Mouse (Mus musculus) testis, postnatal 10 days (tissue): ENCODE measurements around the gene D630003M21Rik.

Source experiments
- DNase-seq: peaks from one replicate; pipeline ENCODE4 v3.0.0; 2021; ENCODE audit warnings: low spot score

The D630003M21Rik gene

DNA sequence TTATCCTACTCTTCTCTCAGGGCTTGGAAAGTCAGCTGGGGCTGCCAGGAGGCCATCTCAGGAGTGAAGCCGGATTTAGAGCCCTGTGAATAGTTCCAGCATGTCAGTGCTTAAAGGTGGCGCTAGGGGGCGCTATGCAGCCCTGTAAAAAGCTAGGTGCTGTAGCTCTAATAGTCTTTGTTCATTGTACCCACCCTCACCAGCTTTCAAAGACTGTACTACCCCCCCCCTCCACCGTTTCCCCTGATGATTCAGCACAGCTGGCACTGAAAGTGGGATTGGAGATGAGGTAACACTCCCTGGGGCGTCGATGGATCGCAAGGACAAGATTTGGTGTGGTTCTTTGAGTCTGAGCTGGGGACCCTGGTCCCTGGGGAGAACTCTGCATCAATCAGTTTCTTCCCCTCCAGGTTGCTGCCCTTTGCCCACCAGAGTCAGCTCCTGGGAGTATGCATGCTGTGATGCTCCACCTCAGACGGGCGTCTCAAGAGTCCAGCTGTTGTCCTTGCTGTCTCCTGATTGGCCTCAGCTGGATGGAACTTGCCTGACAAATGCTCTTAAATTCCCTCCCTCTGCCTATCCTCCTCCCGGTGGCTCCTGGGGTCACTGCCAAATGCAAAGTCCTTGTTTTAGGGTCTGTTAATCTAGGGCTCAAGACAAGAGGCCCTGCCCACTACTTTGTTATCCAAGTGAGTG, 33.9 kb downstream of the D630003M21Rik start:
- peak; percentile 76 for DNase-seq

DNA sequence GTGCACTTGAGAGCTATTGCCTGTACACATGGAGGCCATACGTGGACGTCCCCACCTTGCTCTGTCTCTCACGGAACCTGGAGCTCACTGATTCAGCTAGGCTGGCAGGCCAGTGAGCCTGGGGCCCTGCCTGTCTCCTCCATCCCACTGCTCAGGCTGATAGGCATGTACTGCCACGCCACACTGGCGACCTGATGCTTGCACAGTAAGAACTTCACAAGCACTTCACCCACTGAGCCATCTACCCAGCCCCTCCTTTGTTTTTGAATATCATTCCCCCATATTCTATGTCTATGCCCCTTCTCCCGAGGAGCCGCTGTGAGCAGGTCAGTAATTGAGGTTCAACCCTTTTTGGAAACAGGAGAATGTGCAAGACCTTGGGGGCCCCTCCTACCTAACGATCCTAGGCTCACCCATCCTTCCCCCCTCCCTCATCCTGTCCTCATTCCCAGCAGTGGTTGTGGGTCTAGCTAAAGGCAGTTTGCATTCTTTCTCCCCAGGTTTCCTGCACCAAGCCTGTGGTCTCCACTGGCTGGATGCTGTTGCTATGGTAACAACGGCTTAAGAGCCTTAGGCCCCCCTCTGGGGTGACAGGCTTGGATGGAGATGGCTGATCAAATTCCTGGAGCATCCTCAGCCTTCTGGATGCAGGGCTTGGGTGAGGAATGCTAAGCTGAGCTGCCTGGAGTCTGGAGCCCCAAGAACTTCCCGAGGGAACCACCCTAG, 35.2 kb downstream of the D630003M21Rik start:
- no peak for DNase-seq

DNA sequence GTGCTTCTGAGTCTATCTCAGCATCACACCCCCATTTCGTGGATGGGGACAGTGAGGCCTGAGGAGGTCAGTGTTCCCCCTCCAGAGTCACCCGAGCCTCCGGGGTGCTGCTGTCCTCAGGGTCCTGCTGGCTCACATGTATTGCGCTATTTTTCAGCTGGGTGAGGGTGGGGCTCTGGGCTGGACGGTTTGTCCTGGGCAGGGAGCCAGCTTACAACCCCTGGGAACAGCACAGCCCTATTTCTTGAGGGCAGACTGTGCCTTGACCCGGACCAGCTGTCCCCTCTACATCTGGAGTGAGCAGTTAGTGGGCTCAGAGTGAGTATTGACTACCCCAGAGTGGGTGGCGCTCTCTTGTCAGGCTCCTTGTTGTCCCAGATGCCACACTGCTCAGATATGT, 37.9 kb downstream of the D630003M21Rik start:
- peak; percentile 89 for DNase-seq

DNA sequence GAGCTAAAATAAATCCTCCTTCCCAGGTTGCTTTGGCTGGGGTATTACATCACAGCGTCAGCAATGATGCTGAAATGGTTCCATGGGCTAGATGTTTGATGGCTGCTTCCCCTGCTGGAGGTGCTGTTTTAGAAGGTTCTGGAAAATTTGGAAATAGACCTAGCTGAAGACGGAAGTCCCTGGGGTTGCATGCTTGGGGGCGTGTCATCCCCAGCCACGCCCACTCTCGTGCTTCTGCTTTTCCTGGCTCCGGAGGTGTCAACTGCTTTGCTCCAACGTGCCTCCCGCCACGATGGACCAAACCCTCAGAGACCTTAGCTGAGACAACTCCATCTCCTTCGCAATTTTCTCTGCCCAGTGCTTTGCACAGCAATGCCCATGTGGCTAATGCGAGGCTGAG, 39.6 kb downstream of the D630003M21Rik start:
- DNase-seq: no peak

DNA sequence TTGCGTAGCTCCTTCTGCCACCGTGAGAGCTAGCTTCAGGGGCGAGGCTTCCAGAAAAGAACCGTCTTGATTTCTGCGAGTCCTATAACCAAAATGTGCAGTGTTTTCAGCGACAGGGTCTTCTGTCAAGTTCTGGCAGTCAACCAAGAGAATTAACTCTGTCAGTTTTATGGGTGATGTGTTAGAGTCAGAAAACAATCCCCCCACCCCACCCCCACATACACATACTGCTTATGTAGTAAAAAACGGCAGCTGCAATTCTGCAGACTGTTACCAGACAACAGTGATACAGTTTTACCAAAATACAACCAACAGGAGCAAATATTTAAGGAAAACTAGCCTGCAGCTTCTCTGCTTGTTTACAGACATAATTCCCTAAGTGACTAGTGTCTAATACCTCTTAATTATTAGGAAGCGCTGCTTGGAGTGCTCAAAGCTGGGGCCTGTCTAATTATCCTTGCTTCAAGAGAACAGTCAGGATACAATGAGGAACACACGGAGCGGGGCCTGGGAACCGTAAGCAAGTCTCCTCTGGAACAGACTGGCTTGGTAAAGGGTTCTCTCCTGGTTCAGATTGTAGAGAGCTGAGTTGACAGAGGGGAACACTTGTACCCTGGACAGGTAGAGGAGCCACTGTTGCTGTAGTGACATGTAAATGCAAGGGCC, 42.7 kb downstream of the D630003M21Rik start:
- DNase-seq: no peak

DNA sequence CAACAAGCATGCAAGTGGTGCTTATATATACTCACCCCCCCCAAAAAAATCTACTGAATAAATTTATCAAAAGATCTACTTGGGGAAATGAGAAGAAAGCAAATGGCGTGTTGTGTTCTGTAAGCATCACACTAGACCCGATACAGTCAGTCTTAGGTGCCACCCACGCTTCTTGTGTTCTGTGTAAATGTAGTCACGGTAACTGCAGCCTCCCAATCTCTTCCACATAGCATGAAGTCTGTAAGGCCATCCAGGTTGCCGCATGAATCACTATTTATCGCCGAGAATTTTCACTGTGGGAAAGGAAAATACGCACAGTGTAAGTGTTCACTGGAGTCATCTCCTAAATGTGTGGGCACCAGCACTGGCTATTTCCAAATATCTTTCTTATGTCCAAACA, 45.8 kb downstream of the D630003M21Rik start:
- DNase-seq: no peak

DNA sequence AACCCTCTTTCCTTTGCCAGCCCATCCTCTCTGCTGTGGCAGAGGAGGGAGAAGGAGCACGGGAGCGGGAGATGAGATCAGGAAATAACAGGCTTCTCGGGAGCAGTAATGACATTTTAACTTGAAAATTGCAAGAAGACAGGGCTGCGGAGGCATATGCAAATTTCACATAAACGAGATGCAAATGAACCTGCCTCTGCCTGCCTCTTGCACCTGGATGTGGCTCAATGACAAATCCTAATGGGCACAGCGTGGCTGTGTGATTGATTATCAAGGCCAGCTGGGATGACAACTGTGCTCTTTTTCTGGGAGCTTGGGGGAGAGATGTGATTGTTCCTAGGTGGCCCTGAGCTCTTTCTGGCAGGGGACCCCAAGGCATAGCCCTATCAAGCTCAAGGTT, 47.1 kb downstream of the D630003M21Rik start:
- no peak for DNase-seq

DNA sequence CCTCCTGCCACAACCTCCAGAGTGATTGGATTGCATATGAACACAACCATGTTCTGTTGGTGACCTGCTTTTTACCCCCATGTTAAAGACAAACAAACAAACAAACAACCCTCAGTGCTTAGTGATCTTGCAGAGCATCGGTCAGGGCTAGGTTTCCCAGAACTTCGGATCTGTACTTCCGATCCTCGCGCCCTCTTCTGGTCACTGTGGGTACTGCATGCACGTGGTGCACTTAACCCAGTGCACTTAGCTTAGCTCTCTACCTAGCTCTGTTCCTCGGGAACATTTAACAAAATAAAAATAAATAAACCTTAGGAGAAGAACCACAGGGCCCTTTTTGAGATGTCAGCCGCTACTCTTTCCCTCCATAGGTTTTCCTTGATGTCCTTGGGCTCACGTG, 48.2 kb downstream of the D630003M21Rik start:
- peak; percentile 92 for DNase-seq

DNA sequence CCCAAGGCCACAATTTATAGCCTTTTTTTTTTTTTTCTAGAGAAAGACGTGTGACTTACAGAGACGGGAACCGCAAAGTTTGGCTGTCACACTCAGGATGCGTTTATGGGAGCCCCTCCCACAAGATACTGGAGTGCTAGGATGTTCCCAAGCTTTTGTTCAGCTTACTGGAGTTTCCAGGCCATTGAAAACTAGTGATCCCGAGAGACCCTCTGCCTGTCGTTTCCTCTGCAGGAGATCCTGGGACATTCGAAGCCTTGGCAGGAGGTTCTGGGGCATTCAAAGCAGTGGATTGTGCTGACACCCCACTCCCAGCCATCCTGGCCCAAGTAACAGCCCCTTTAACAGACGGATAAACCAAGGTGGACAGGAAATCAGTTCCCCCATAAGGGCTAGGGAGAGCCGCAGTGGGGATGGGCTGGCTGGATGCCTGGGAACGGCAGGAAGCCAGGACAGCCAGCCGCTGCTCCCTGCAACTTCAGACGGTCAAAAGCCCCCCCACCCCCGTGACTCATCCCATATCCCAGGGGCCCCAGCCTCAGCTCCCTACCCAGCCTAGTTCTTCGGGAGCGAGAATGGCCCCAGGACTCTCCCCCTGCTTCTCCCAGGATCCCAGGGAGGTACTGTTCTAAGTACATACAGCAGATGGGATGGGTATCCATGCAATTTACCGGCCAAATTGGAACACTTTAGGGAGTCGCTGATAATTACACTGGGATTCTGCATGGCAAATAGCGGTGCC, 49.5 kb downstream of the D630003M21Rik start:
- peak; percentile 76 for DNase-seq

DNA sequence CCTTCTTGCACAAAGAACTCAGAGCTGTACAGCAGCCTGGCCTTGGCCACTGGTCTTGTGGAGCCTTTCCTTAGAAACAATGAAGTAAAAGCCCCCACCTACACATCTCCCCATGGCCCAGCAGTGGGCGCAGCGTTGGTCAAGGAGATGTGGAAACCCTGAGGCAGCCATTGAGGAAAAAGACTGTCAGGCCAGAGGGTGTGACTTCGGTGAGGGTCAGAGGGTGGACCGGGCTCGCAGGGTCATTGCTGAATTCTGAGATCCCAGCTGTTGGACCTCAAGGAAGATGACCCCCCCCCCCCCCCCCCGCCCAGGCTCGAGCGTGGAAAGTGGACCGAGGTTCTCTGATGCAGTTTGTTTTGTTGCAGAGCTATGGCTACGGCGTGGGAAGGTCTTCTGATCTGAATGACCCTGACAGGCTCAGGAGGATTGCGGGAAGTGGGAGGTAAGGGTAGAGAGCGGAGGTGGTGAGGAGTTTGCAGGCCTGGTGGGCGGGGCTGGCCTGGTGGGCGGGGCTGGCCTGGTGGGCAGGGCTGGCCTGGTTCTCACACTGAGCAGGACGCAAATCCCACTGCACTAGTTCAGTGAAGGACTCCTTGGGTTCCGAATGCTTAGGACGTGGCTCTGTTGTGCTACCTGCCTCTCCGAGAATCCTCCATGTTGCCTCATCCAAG, 50.2 kb downstream of the D630003M21Rik start:
- peak; percentile 97 for DNase-seq

DNA sequence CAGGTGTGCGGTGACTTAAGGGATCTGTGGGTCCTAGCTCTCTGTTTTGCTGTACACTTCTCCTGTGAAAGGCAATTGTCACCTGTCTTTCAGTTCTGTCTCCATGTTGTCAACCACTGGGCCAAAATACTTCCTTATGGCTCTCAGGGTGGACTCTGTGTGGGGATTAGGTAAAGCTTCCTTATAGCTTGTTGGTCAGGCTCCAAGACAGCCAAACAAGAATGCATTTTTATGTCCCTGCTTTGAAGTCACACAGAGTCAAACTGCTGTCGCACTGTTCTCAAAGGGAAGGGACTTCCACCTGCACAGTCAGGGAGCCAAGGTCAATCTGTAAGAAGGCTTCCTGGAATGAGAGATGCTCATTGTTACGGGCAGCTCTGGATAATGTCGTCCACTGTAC, 50.9 kb downstream of the D630003M21Rik start:
- no peak for DNase-seq

DNA sequence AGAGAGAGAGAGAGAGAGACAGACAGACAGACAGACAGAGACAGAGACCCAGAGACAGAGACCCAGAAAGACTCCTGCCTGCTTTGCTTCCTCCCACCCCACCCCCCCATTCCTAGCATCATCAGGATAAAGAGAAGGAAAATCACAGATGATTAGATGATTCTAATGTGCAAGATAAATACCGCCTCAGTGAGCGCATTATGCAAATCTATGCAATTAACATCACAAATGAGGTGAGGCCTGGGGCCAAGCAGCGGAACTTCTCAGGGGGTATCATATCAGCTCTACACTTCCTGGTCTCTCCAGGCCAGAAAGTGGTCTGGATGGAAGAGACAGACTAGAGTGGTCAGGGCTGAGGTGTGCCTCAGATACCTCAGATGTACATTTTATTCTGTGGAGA, 51.4 kb downstream of the D630003M21Rik start:
- DNase-seq: no peak

DNA sequence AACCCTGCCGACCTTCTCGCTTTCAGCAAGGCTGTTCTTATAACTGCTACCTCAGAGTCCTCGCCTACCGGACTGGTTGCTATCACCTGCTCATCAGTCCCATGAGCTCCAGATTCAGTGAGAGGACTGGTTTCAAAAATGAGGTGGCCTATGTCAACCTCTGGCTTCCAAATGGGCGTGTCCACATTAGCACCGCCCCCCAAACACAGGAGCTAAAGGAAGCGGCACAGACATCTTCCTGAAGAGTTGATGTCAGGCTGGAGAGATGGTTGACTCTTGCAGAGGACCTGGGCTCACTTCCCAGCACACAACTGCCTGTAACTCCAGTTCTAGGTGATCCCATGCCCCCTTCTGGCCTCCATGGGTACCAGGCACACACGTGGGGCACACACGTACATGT, 52.3 kb downstream of the D630003M21Rik start:
- no peak for DNase-seq

DNA sequence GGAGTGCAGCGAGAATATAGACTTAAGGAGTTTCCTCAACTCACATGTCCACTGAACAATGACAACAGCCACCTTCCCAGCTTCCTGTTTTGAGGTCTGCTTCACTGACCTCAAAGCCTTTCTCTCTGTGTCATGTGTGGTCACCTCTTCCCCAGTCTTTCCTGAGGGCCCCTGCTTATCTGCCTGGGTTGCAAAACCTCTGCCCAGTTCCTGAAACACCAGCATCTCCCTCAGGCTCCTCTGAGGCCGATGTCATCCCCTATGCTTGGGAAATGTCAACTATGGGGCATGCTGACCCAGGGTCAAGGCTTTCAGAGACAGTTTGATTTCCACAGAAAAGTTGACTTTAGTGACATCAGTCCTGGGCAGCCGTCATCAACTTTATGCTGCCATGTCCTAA, 53.6 kb downstream of the D630003M21Rik start:
- no peak for DNase-seq

DNA sequence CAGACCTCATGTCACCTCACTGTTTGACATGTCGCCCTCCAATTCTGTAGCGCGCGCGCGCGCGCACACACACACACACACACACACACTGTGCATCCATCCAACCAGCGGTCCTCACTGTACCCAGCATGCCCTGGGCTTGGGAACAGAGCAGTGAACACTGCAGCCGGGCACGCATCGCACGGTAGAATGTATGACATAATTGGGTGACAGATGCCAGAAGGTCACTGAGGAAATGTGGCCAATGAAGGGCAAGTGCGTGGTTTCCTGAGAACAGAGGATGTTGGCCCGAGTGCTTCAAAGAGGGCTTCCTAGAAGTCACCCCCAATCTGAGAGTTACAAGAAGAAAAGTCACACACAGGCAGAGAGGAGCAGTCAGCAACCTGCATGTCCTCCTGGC, 54.1 kb downstream of the D630003M21Rik start:
- DNase-seq: no peak

DNA sequence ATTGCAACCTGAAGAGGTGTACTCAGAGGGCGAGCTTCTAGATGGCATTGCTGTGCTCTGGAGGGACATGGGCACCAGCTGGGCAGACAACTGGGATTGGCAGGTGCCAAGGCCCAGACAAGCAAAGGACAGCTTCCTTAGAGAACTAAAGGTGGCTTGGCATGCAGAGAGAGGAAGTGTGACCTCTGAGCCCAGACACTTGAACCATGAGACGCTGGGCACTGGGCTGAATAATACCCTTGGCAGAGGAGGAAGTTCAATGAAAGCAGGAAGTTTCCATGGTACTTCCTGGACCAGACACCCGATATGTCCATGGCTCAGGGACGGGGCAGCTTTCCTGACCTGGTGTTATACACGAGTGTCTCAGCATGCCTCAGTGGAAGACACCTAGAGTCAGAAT, 54.6 kb downstream of the D630003M21Rik start:
- DNase-seq: no peak

DNA sequence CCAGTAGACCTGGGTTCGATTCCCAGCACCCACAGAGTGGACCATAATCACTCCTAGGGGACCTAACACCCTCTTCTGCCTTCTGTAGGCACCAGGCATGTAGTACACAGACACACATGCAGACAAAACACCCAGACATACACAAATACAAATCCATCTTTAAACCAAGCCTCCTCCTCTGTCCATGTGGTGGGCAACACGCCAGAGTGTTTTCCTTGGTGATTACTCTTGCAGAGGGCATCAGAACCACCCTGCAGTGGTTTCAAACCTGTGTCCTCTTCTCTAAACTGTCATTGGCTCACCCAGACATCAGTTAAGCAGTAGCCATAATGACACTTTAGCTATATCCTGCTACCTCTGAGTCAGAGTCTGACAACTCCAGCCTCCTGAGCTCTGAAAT, 58.6 kb downstream of the D630003M21Rik start:
- DNase-seq: no peak

DNA sequence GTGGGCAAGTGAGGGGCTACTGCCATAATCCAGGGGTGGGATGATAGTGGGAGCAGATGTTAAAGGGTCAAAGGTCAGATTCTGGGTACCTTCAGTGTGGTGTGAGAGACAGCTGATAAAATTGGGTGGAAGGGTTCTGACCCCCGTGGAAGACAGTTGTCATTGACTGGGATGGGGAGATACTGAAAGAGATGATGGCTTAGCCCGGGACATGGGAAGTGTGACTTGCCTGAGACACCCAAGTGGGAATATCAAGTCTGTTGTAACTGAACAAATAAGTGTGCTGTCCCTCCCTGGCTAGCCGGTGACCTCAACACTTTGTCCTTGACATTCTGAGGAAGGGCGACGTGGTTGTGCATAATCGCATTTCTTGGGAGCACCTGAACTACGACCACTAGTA, 59.3 kb downstream of the D630003M21Rik start:
- DNase-seq: no peak

DNA sequence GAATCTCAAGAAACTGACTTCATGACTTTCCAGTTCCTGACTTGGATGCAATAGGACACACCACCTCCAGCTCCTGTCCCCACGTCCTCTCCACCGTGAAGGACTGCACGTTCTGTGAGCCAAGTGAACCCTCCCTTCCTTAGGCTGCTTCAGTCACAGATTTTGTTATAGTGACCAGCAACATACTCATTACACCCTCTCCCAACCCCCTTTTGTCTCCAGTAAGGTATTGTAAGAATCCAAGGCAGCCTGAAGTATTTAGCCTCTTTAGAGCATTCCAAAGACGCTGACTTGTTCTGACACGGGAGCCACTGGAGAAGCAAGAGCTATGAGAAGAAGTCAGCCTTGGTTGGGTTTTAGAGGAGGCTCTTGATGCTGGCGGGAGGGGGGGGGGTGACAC, 59.7 kb downstream of the D630003M21Rik start:
- no peak for DNase-seq

DNA sequence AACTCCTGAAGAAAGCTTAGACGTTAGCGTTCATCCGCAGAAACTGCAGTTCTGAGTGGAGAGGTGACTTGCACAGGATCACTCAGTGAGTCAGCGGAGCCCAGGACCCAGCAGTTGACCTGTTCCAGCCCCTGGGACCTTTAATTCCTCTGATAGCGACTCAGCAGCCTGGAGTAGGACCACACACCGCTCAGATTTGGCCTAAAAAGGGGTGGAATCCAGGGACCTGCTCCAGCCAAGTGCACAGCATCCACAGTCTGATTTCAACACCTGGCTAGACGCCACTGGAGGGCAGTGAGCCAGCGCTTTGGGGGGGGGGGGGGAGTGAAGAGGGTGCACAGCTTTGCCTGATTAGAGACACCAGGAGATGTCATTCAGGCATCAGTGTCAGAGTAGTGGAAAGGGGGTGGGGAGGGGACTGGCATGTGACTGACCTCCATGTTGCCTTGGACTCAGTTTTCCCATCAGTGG, 60.2 kb downstream of the D630003M21Rik start:
- peak; percentile 62 for DNase-seq

DNA sequence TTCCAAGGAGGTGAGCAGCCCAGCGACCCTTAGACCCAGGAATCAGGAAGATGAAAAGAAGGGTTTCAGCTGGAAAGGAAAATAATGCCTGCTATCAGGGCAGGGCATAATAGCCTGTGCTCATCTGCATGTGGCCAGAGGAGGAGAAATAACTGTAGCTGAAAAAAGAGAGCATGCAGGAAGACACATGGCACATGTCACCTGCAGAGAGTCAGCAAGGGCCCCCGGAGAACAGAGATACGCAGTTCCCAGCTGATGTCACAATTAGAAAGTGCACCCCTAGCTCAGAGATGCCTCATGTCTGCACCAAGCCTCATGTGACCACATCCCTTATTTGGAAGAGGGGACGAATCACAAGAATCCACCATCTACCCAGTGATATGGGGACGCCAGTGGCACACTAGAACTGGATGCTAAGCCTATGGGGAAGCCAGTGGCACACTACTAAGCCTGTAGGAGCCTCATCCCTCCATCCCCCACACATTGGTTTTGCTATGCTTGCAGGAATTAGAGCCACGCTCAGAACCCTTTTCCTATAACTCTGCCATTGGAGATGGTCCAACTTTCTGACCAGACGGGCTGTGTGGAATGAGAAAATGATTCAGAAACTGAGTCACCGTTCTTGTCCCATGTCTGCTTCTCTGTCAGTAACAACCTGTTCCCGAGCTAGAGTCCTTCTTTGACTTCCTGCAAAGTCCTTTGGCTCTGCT, 61.4 kb downstream of the D630003M21Rik start:
- DNase-seq: no peak
